Mouse (Mus musculus) kidney, postnatal 25 days (tissue): ENCODE results near the gene Fmo1.

Experiments used
- DNase-seq, 2 experiments: peaks; one replicate each; pipeline ENCODE4 v3.0.0; 2021; ENCODE audit warnings: mixed read lengths in 2 of 2

Gene Fmo1

DNA sequence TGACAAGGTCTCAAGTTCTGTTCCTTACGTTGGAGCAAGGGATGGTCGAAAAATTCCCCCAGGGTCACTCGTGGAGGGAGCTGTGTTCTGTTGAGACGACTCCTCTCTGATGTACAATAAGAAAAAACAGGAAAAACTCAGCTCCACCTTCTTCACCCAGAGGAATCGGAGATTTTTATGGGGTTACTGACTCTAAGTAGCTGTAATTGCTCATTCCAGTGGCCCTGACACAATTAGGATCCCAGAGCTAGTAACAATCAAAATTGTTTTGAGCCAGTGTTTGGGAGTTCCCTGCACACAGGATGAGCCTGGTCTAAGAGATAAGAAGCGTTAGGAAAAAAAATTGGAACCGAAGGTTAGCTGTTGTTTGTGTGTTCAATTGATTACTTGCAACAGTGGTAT is at the start of gene Fmo1:
Gene Fmo1 (minus strand): TSS at position 331 of the 402 bp plus-strand sequence.
- DNase-seq = peak in 1 of 2 experiments; percentile 28

DNA sequence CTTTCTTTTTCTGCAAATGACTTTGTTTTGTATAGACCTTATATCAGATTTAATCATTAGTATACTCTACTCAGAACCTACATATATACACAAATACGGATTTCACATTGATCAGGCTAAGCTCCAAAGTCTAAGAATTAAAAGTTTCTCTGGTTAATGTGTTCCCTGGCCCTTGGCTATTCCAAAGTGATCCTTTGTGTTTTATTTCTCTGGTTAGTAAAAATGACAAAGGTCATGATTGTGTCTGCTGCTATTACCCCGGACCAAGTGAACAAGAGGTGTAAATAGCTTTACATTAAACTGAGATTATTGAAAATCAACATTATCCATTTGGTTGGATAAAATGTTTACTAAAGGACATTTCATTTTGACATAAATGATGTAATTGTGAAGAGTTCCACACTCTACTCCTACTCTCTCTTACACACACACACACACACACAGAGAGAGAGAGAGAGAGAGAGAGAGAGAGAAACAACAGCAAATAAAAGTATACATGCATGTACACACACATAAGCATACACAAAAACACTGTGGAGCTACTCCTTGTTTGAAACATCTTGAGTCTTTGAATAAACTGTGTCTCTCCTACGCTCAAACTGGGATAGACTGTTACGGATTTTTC is 48.6 kb upstream of the Fmo1 start:
- no peak for DNase-seq

DNA sequence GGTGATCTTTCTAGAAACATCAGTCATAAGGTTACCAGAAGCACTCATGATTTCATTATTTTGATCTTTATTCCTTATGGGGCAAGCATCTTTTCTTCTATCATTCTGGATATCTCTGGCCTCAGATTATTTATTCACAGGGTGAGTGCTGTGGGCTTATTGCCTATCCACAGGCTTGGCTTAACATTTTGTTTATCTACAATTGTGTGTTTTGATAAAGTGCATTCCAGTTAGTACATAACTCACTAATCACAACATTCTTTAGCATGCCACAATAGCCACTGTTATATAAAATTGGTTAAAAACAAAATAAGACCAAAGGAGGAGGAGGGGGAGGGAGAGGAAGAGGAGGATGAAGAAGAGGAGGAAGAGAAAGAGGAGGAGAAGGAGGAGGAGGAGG is 45.7 kb upstream of the Fmo1 start:
- no peak for DNase-seq

DNA sequence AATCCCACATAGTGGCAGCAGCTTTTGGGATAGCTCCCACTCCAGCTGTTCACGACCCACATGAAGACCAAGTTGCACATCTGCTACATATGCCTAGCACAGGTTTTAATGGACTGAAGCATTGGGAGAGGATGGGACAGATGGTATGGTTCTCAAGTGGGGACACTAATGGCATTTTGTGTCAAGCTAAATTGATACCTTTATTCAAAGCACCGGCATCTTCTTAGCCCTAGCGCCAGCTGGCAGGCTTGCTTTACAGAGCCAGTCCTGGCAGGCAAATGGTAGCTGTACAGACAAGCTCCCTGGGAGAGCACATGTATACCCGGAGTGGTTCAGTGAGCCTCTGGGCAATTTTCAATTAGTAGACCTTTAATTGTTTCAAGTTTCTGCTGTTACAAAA is 35.5 kb upstream of the Fmo1 start:
- no peak for DNase-seq

DNA sequence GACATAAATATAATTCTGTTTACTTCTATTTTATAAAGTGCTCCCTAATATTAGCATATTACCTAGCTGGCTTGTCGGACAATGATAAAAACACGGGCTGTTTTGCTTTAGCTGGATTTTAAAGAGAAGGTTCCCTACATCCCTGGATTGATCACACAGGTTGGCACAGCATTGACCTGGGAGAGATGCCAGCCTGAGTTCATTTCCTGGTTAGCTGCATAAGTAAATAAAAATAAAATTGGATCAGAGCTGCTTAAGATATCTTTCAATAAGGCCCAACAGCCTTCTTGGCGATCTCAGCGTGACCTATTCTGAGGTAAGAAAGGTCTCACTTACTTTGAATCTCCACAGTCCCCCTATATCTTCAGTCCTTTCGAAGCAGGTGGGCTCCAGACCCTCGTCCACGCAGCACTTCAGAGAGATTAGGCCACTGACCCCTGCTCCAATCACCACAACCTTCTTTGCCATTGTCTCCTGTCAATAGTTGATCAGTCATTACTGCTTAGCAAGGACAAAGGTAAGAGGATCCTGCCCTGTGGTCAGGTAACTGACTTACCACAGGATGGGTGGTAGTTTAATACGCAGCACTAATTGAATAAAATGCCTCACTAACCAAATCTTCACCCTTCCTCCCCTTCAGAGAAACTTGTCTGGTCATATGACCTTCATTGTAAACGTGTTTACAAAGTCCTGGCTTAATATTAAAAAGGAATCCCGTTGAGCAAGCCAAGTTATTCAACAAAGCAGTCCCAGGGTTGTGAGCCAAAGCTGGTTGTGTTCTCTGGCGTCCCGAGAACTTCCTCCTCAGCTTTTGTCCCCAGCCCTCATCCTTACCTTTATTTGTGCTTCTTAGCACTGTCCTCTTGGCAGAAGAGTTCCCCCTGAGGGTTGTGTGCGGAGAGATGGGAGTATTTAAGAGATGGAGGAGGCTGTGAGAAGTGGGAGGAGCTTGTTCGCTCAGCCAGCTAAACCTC is 31.7 kb upstream of the Fmo1 start, which contains the start of gene Fmo2:
Gene Fmo2 (minus strand): TSS at position 889 of the 974 bp plus-strand sequence.
- DNase-seq = peak; percentile 51 to 68

DNA sequence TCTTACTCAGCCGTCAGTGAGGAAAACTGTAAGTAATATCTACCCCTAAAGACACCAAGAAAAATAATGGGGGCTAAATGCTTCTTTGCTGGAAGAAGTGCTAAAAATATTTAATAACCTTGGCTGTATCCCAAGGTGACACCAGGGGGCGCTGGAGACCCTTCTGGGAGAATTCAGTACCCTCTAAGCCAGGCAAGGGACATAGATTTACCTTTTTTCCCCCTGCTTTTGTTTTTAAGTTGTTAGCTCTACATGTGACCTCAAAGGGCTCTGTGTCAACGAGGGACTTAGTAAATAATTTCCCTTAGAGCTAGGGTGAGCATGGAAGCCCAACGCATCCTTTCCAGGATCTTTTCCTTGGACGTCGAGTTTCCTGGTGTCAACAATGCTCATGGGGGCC is 29.5 kb upstream of the Fmo1 start:
- peak; percentile 75 to 89 for DNase-seq

DNA sequence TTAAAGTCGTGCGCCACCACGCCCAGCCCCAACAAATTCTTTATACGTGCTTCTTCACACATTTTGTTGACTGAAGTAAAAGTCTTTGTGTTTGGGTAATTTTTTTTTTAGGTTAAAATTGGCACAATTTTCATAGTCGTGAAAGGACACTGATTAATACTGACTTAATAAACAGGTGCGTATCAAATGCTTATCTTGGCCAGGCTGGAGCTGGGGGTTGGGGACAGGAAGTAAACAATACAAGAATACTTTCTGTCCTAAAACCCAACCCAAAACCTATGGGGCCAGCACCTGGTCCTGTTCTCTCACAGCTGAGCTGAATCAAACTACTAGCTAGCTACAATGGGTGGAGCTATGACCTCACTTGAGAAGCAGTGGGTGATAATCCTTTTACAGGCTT is 26.6 kb upstream of the Fmo1 start:
- no peak for DNase-seq

DNA sequence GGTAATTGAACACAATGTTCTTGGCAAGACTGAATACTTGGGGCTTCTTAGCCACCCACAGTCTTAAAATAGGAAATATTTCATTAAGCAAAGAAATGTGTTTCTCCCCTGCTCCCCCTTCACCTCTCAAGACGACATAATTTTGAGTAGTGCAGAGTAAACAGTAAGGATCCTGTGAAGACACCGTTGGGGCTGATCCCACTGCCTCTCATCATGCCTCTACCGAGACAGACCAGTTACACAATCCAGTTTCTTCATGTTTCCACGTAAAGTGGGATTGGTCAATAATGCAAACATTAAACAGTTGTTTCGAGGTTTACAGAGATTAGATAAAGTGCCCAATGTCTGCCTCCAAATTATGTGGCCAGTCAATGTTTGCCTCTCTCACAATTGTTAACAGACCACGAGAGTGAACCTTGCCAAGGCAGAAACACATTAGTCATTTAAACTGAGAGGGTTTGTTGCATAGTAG is 25.6 kb upstream of the Fmo1 start:
- peak; percentile 29 to 49 for DNase-seq

DNA sequence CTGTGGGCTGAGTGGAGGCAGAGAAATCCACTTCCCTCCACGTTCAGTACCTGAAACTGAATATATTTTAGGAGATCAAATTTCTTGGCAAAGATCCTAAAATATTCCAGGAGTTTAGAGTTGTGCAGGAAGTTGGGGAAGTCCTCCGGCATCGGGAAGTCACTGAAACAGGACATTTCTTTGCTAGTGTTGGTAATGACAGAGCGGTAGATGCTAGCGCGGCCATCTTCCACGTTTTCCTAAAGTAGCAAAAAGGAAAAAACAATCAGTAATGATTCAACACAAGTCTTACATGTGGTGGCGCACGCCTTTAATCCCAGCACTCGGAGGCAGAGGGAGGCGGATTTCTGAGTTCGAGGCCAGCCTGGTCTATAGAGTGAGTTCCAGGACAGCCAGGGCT is 22.2 kb upstream of the Fmo1 start:
- DNase-seq = peak in 1 of 2 experiments; percentile 23

DNA sequence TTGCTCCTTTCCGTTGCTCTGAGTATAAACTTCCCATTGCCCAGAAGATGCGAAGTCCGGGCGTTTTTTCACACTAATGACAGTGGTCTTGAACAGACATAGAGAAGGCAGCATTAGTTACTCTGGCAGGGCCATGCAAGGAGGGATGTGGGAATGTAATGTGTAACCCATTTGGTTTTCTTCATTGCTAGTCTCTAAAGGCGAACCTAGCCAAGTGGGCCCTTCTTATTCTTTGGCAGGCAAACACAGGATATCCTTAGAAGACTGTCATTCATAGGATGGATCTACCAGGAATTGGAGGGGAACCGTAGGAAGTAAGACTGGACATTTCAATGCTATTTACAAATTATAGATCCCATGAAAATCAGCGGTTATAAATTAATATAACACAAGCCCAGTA is 21.2 kb upstream of the Fmo1 start:
- DNase-seq = peak in 1 of 2 experiments; percentile 25

DNA sequence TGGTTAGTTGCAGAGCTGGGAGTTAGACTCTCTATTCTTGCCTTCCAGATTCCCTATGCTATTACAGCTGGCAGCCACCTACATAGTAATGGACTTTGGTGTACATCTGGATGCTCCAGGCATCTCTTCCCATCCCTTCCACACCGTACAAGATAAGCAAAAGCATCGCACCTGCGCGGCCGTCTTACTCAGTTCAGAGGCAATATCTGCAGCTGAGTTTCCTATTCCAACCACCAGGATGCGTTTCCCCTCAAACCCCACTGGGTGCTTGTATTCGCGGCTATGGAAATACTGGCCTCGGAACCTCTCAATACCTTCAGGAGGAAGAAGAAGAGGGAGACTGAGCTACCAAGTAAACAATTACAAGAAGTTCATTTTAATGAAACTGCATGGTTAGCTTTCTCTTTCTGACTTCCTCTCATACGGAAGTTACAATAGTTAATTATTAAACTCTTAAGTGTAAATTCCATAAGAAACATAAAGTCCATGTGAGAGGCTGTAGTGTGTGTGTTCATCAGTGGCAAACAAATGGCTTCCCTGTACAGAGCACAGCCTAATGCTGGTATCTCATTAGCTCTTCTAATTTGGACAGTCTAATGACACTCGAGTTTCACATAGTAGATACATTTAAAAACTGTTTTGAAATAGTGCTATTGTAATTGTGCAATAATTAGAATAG is 19.9 kb upstream of the Fmo1 start:
- peak in 1 of 2 experiments; percentile 32 for DNase-seq

DNA sequence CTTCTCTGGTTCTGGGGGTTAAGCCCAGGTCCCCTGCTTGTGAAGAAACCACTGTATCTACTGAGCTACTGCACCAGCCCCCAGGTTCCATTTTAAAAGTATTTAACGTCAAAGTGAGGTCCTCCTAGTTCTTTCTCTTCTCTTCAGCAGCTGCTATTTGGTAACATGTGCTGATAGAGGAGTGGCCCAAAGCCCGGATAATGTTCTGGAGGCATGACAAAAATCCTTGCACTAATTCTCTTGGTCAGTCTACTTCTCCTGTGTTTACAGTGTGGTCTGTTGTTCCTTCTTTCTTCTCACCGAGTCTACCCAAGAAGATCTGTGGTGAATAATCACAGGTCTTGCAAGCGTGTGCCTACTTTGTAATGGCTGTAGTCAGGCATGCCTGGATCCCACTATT is 16.3 kb upstream of the Fmo1 start:
- DNase-seq = no peak

DNA sequence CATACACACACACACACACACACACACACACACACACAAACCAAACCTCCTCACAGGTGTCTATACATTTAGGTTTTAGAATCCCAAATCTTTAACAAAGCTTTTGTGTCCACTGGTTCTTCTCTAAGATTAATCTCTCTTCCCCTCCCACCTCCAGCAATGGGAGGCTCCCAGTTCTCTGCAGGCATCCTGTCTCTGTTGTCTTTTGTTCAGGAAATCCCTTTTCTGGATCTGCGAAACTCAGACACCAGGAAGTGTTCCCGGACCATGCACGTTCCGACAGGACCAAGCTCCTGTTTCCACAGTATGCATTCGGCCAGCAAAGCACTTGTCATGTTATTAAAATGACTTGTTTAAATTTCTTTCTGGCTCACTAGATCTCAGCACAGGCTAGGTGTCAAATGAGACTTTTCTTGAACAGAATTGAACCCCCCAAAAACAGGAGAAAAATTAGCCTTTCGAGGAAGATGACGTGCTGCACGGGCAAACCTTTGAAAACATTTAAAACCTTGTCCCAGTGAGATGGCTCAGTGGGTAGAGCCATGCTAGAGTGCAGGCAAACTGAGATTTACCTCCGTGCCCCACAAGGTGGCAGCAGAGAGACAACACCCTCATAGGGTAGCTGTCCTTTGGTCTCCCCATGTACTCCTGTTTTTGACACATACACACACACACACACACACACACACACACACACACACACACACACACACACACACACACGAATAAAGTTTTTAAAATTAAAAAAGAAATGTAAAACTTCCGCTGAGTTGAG is 13.4 kb upstream of the Fmo1 start:
- DNase-seq = peak; percentile 76 to 85

DNA sequence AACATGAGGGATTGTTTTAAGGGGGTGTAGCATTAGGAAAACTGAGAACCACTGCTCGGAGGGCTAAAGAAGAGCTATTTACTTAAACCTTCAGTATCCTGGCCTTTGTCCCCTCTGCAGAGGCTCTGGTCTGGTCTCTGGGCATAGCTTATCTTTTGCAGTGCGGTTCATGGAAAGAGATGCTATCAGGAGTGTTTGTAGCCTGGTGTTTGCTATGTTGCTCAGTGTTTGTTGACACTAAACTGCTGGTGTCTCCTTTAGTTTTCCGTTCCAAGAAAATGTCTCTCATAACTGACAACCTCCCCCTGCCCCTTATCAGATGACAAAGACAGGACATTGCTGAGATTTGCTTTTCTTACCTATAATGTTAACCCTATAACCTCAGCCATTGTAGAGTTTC is 8.7 kb upstream of the Fmo1 start:
- DNase-seq = no peak

DNA sequence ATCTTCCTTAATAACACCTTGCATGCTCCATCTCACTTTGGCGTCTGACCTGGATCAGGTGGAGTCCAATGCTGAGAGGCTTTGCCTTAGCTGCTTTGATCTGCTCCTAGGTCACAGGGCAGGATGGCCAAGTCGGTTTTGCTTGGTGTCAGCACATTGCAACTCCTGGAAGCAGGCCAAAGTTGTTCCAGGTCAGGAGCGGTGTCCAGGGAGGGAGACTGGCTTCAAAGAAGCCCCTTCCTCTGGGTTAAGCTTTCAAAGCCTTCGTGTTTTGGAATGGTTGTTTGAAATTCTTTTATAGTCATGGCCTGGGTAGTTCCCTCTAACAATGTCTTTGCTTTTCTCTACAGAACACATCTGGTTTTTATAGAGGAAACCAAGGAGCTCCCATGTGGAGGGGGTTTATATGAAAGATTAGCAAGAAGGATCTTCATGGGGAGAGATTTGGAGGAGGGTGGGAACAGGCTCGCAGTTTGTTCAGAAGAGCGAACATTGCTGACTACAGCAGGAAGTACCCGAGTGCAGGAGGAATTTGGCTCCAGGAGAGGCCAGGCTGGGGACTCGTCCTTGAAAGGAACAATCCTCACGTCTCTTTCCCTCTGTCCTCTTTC is 5.4 kb upstream of the Fmo1 start:
- peak; percentile 72 to 86 for DNase-seq

DNA sequence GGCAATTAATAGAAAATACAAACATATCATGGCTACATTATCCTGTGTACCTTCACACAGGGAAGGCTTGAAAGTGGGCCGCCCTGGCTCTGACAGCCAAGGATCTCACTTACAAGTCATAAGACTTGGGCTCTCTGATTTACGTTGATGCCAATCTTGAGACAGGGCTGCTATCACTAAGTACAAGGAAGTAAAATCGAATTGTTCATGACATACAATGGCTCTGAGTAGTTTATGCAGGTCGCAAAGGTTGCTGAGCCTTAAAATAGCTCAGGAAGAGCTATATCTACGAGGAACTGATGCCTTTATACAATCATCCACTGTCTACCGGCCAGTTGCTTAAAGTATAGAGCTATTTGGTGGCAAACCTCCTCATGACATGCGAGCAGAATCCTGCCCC is 4.6 kb upstream of the Fmo1 start:
- DNase-seq = peak in 1 of 2 experiments; percentile 25

DNA sequence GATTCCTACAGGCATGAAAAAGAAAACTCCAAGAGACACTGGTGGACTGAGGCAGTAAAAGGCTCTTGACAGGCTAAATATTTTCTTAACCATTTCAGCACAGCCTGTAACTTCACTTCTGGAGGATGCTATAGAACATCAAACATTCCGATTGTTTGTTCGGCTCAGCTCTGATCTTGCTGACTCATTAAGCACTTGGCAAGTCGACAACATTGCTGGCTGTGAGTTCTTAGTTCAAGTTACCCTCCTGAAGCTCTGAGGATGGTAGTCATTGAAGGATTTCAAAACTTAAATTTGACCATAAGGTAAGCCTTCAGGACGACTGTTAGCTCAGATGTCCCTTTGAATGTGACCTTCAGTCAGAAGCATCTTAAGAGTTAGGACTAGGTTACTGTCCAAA is 986 bp upstream of the Fmo1 start:
- peak in 1 of 2 experiments; percentile 30 for DNase-seq

DNA sequence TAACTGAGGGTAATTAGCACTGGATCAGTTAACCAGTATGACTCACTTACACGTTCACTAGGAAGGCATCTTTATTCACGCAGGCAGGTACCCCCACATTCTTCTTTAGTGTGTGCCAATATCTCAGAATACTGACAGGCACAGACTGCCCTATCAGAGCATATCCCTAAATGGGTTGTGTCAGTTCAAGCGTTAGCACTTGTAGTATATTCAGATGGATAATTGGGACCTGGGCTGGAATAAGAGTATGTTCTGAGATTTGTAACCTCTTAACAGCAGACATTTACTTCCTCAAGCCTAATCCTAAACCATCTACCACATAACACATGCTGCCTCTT is 948 bp downstream of the Fmo1 start:
- no peak for DNase-seq

DNA sequence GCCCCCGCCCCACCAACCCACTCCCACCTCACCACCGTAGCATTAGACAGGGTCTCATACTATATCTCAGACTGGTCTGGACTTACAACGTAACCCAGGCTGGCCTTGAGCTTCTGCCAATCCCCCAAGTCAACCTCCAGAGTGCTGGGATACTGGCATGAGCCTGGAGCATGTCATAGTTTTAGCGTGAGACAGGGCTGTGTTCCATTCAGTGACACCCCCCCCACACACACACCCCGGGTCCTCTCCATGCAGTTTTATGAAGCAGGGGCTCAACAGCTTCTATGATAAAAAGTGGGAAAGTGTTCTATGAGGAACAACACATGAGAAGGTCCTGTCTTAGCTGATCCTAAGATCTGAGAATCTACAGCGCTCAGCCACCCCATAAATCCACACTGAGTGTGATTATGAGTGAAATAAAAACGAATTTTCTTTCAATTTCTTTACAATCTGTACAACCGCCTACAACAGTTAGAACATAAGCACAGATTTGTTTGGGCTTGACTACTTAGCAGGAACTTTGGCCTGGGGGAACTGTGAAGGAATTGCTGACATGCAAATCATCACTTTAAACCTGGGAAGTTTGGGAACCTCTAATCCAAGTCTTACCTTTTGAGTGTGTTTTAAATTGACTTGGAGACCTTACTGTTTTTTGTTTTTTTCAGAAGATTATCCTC is 1.5 kb downstream of the Fmo1 start:
- peak in 1 of 2 experiments; percentile 40 for DNase-seq

DNA sequence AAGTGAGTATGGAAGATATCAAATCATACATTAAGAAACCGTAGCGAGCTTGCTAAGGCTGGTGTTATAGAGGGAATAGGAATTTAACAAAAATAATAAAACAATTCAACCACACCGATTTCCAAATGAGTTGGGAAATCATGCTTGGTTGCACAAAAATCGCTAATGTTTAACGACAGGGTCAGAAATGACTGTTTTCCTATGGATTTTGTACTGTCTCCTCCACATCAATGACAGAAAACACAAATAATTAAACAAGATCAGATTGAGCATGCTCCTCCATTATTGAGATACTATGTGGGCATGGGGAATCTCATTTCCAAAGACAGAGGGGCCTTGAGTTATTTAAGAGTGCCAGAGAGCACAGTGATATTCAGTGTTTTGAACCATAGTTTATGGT is 2.1 kb downstream of the Fmo1 start:
- no peak for DNase-seq

DNA sequence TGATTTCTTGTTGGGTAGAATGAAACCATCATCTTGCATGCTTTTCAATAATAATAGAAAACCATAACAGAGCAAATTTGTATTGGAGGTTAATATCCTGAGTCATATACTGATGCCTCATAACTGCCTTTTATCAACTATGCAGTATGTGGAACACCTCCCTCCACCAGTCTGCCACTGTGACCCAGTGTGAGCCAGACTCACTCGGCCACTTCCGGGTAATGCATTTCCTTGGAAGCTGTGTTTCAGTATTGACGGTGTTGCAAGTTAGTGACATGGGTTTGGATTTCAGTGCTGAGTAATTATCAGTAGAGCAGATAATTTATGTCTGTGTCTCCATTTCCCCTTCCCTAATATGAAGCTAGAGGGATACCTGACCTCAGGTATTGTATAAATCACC is 2.8 kb downstream of the Fmo1 start:
- peak in 1 of 2 experiments; percentile 35 for DNase-seq
